Mouse (Mus musculus) stomach, postnatal 0 days (tissue): ENCODE measurements around the gene Angel1. TPM values are rescaled to one million over a fixed set of nuclear protein-coding genes. Genes with fewer than 3 reads are reported as not detected.

ENCODE experiments used
- ATAC-seq: fragments of 200-750 bp; cut with Nextera tagmentation; 2 replicates; pipeline ENCODE4 v1.8.0; 2017; ENCODE audit not compliant: low FRiP score, low TSS enrichment
- DNase-seq: peaks from one replicate; pipeline ENCODE4 v3.0.0-alpha.2; 2016; ENCODE audit warnings: low spot score
- H3K27ac ChIP-seq: fragments of 300-500 bp; sonication (generic); replicated peaks from 2 replicates; pipeline ENCODE4 v1.5.1; 2014; ENCODE audit warnings: mild to moderate bottlenecking, control low read depth
- H3K27me3 ChIP-seq: fragments of 300-500 bp; sonication (generic); 2 replicates; pipeline ENCODE4 v1.6.1; 2014; ENCODE audit warnings: low read length; ENCODE audit not compliant: control insufficient read depth, insufficient read depth
- H3K36me3 ChIP-seq: fragments of 300-500 bp; sonication (generic); 2 replicates; pipeline ENCODE4 v1.6.1; 2014; ENCODE audit warnings: low read length, mixed read lengths; ENCODE audit not compliant: control insufficient read depth, insufficient read depth
- H3K4me1 ChIP-seq: fragments of 300-500 bp; sonication (generic); replicated peaks from 2 replicates; pipeline ENCODE4 v1.6.1; 2014; ENCODE audit warnings: antibody characterized with exemption; ENCODE audit not compliant: control insufficient read depth, insufficient read depth
- H3K4me2 ChIP-seq: fragments of 300-500 bp; sonication (generic); replicated peaks from 2 replicates; pipeline ENCODE4 v1.6.1; 2014; ENCODE audit warnings: low read depth, mild to moderate bottlenecking, control low read depth, moderate library complexity
- H3K4me3 ChIP-seq: fragments of 300-500 bp; sonication (generic); 2 replicates; pipeline ENCODE4 v1.5.1; 2014; ENCODE audit warnings: low read depth, low read length, control low read depth
- H3K9ac ChIP-seq: fragments of 300-500 bp; sonication (generic); 2 replicates; pipeline ENCODE4 v1.6.1; 2014; ENCODE audit warnings: mild to moderate bottlenecking, low read length, control low read depth, mixed read lengths
- H3K9me3 ChIP-seq: fragments of 300-500 bp; sonication (generic); 2 replicates; pipeline ENCODE4 v1.6.1; 2016; ENCODE audit warnings: low read length; ENCODE audit not compliant: control insufficient read depth
- CTCF ChIP-seq: IDR thresholded peaks from 2 replicates; pipeline ENCODE4 v1.5.1; 2016; ENCODE audit warnings: antibody characterized with exemption, low read depth, mild to moderate bottlenecking, moderate library complexity
- EP300 ChIP-seq: optimal IDR thresholded peaks from 2 replicates; pipeline ENCODE3; 2016; ENCODE audit warnings: antibody characterized with exemption
- WGBS: fragments of 180-500 bp; shearing (Covaris S2); extraction: QIAGEN DNeasy Blood & Tissue Kit; methylation state at CpG from one replicate; pipeline ENCODE4 v1.1.7; 2014; 5-methylcytosine and 5-hydroxymethylcytosine counted together
- polyA plus RNA-seq: library from polyadenylated mRNA; unstranded; fragments of >200 nt; fragmentation: Nextera tagmentation; extraction: Ambion mirVana; gene quantifications from 2 replicates; pipeline ENCODE4 v1.2.1, GENCODE M21; 2015

Gene Angel1
- polyA plus RNA-seq, 1 experiment from 2014 or later = 3.9 TPM

GRCm38 (mm10) chr12:86690700-86691485, 35.4 kb downstream of the Angel1 start:
- no peaks in the 10 kb centered on the region for H3K36me3 ChIP-seq
- no peaks in the 10 kb centered on the region for H3K9me3 ChIP-seq
- no peak for ATAC-seq
- no peaks in the 10 kb centered on the region for H3K4me1 ChIP-seq
- H3K4me3 ChIP-seq = no peak overlapping the region
- no peak overlapping the region for H3K9ac ChIP-seq
- H3K27ac ChIP-seq = no peak overlapping the region; the same call in 1 of the 2 replicates
- H3K27me3 ChIP-seq = no peaks in the 10 kb centered on the region
- DNase-seq = no peak
- TF ChIP-seq CTCF = no peak
- TF ChIP-seq EP300 = no peak
- WGBS = 77% methylated on average over 12 of the region's 12 CpGs
- H3K4me2 ChIP-seq = no peak overlapping the region

GRCm38 (mm10) chr12:86688917-86689316, 37.3 kb downstream of the Angel1 start:
- TF ChIP-seq EP300 (no peak), CTCF (no peak)
- Histone ChIP-seq H3K27ac (no peak overlapping the region), H3K9ac (no peak overlapping the region), H3K4me3 (no peak overlapping the region), H3K36me3 (no peaks in the 10 kb centered on the region), H3K9me3 (no peaks in the 10 kb centered on the region), H3K4me1 (no peaks in the 10 kb centered on the region), H3K4me2 (no peak overlapping the region), H3K27me3 (no peaks in the 10 kb centered on the region)
- ATAC-seq = no peak
- whole genome bisulfite sequencing = 95% methylated on average over 27 of the region's 27 CpGs
- DNase-seq = no peak

GRCm38 (mm10) chr12:86687971-86688573, 38.2 kb downstream of the Angel1 start:
- Histone ChIP-seq H3K4me1 (no peaks in the 10 kb centered on the region), H3K27me3 (no peaks in the 10 kb centered on the region), H3K27ac (0 out of 2 replicates have a peak overlapping the region, but pooled peaks have one; percentile 30), H3K4me3 (no peak overlapping the region), H3K36me3 (no peaks in the 10 kb centered on the region), H3K4me2 (no peak overlapping the region), H3K9ac (no peak overlapping the region), H3K9me3 (no peaks in the 10 kb centered on the region)
- peak; percentile 58 for ATAC-seq
- 77% methylated on average over 4 of the region's 4 CpGs for WGBS
- no peak for TF ChIP-seq CTCF
- no peak for TF ChIP-seq EP300
- peak; percentile 27 for DNase-seq

- WGBS = 70% methylated on average over 4 of the region's 4 CpGs
- no peak for DNase-seq
- 0 out of 2 replicates have a peak overlapping the region, but pooled peaks have one; percentile 30 for H3K27ac ChIP-seq
- no peaks in the 10 kb centered on the region for H3K4me1 ChIP-seq
- no peaks in the 10 kb centered on the region for H3K9me3 ChIP-seq
- no peak overlapping the region for H3K4me3 ChIP-seq
- peak; percentile 8; the same call in 1 of the 2 replicates for ATAC-seq
- no peaks in the 10 kb centered on the region for H3K27me3 ChIP-seq
- H3K4me2 ChIP-seq = no peak overlapping the region
- no peak for TF ChIP-seq CTCF
- TF ChIP-seq EP300 = no peak
- H3K9ac ChIP-seq = no peak overlapping the region
- H3K36me3 ChIP-seq = no peaks in the 10 kb centered on the region
Measured at GRCm38 (mm10) chr12:86687445-86687955, 38.8 kb downstream of the Angel1 start.

GRCm38 (mm10) chr12:86686551-86687330, 39.5 kb downstream of the Angel1 start:
- Histone ChIP-seq H3K27me3 (no peaks in the 10 kb centered on the region), H3K4me1 (no peaks in the 10 kb centered on the region), H3K4me2 (no peak overlapping the region), H3K27ac (no peak overlapping the region), H3K9ac (no peak overlapping the region), H3K4me3 (no peak overlapping the region), H3K36me3 (no peaks in the 10 kb centered on the region), H3K9me3 (no peaks in the 10 kb centered on the region)
- TF ChIP-seq CTCF (no peak), EP300 (no peak)
- ATAC-seq (no peak), DNase-seq (no peak)
- 58% methylated on average over 13 of the region's 13 CpGs for WGBS
